Mouse (Mus musculus) Patski (cell line): Measurements from ENCODE around the gene Nynrin. TPM values are rescaled to one million over a fixed set of nuclear protein-coding genes. Genes with fewer than 3 reads are reported as not detected.
A peak's percentile ranks its signal among the peaks of the same experiment; 100 is the strongest.

Experiments
- ATAC-seq: fragments of 100-300 bp; one replicate; pipeline ENCODE4 v1.8.0; 2021
- CTCF ChIA-PET: fragments of 350-600 bp; sonication (Branson Sonifier 250); formaldehyde crosslinking; loops from one replicate; lab custom pipeline; 2022; ENCODE audit warnings: inconsistent platforms; lab: Charles Lee
- POLR2A ChIA-PET: fragments of 350-600 bp; sonication (Branson Sonifier 250); formaldehyde crosslinking; loops from one replicate; lab custom pipeline; 2022; ENCODE audit warnings: antibody characterized with exemption, inconsistent platforms; lab: Charles Lee
- DNase-seq: peaks from one replicate; pipeline ENCODE4 v3.0.0-alpha.2; 2011; ENCODE audit warnings: low read depth, low spot score
- H3K27me3 ChIP-seq: fragments of 371-371 bp; one replicate; pipeline ENCODE4 v1.5.1; 2021
- CTCF ChIP-seq: fragments of 100-300 bp; IDR thresholded peaks from one replicate; pipeline ENCODE4 v1.5.1; 2021
- in situ Hi-C: fragments of 300-500 bp; cut with MboI; formaldehyde crosslinking; loops from 3 replicates; pipeline ENCODE4 v1.11.1; 2018; ENCODE audit warnings: low pct_unique_long_range_greater_than_20kb, mixed read lengths
- polyA plus RNA-seq: library from polyadenylated mRNA; unstranded; gene quantifications from one replicate; pipeline ENCODE4 v1.2.3, GENCODE M21; 2021

Gene Nynrin
- polyA plus RNA-seq, 1 experiment from 2014 or later = not detected

DNA sequence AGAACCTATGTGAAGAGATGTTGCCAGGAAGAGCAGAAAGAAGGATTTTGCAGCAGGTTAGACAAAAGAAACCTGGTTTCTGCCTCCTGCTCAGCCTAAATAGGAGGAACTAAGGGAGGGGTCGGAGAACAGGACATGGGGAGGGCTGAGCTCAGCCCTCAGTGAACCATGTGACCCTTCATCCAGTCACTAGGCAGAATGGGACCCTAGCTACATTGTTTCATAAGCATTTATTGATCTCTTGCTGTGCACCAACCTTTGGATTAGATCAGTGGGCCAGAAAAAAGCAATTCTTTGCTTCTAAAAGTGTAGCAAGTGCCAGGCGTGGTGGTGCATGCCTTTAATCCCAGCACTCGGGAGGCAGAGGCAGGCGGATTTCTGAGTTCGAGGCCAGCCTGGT, 15.5 kb upstream of the Nynrin start:
- POLR2A ChIA-PET = no interaction called here
- no peak for DNase-seq
- H3K27me3 ChIP-seq = peaks cover 3% of the 10 kb centered on the region
- TF ChIP-seq CTCF = no peak
- no peak for ATAC-seq
- CTCF ChIA-PET = interaction anchor here (1.1 kb wide), 1 partner anchor 16 kb away, joined by 4 read pairs; the partner anchor contains the start of gene Nfatc4
- in situ Hi-C loops = no loop called here

DNA sequence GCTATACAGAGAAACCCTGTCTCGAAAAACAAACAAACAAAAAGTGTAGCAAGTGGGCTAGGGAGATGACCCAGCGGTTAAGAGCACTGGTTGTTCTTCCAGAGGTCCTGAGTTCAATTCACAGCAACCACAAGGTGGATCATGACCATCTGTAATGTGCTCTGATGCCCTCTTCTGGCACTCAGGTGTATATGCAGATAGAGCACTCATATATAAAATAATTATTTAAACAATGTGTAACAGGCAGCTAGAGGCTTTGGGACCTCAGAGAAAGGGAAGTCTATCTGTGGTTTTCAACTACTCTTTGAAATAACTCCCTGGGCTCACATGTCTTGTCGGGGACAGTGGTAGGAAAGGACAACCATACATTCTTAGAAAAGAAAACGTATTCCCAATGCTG, 15.1 kb upstream of the Nynrin start:
- ATAC-seq (no peak), DNase-seq (no peak)
- ChIA-PET CTCF (no interaction called here), POLR2A (no interaction called here)
- H3K27me3 ChIP-seq = peaks cover 3% of the 10 kb centered on the region
- TF ChIP-seq CTCF = no peak
- in situ Hi-C loops = no loop called here

DNA sequence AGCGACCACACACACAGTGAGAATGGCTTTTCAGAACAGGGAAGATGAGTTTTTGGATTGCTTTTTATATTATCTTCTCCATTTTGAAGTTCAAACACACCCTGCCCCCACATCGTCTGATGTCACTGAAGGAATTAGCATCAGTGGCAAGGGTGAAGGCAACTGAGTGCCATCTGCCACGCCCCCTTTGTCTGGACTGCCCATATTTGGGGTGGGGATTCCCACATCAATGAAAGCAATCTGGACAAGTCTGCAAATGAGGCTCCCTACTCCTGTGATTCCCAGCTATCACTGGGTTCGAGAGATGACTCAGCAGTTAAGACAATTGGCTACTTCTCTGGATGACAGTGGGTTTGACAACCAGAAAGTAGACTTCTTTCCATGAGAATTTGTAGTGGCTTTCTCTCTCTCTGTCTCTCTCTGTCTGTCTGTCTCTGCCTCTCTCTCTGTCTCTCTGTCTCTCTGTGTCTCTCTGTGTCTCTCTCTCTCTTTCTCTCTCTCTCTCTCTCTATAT, 12.9 kb upstream of the Nynrin start:
- ChIA-PET CTCF (no interaction called here), POLR2A (no interaction called here)
- ATAC-seq (no peak), DNase-seq (no peak)
- in situ Hi-C loops = no loop called here
- TF ChIP-seq CTCF = no peak
- H3K27me3 ChIP-seq = peaks cover 16% of the 10 kb centered on the region

DNA sequence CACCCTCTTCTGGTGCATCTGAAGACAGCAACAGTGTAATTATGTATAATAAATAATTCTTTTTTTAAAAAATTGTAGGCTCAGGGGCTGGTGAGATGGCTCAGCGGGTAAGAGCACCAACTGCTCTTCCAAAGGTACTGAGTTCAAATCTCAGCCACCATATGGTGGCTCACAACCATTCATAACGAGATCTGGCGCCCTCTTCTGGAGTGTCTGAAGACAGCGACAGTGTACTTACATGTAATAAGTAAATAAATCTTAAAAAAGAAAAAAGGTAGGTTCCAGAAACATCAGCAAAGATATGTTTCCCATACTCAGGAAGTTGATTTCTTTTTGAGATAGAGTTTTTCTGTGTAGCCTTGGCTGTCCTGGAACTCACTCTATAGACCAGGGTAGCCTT, 11.0 kb upstream of the Nynrin start:
- in situ Hi-C loops = no loop called here
- CTCF ChIA-PET = no interaction called here
- ATAC-seq (no peak), DNase-seq (no peak)
- H3K27me3 ChIP-seq = peaks cover 23% of the 10 kb centered on the region
- POLR2A ChIA-PET = interaction anchor here (0.9 kb wide), 1 partner anchor 20 kb away, joined by 3 read pairs; the partner anchor contains the start of gene Nfatc4
- TF ChIP-seq CTCF = peak; percentile 32

DNA sequence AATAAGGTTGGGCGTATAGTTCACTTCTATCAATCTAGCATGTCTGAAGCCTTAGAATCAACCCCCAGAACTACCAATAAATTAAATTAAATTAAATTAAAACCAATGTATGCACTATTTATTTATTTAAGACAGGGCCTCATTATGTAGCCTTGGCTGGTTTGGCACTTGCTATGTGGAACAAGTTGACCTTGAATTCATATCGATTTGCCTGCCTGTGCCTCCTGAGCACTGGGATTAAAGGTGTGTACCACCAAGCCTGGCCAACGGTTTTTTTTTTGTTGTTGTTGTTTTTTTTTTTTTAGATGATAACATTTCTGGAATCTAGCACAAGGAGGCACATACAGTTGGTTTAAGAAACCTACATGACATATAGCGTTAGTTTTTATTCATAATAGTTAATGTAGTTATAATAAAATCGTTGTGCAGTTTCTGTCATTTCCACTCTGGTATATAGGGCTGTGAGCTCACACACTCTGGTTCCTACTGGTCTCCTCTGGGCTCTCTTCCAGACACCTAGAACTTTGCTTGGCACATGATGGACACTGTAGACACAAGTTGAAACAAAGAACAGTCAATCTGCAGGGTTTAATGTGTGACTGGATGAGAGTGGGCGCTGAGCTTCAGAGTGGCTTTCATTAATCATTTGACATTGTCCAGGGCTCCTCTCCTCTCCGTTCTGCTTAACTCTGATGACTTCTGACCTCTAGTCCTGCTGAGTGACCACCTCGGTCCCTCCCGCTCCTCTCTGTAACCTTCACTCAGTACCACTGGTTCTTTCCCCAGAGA, 8.1 kb upstream of the Nynrin start:
- ATAC-seq = no peak
- in situ Hi-C loops = no loop called here
- no peak for TF ChIP-seq CTCF
- ChIA-PET CTCF (no interaction called here), POLR2A (interaction anchor here (0.7 kb wide), 1 partner anchor 9 kb away, joined by 3 read pairs; no protein-coding TSS in a partner anchor)
- peaks cover 24% of the 10 kb centered on the region for H3K27me3 ChIP-seq
- DNase-seq = no peak

DNA sequence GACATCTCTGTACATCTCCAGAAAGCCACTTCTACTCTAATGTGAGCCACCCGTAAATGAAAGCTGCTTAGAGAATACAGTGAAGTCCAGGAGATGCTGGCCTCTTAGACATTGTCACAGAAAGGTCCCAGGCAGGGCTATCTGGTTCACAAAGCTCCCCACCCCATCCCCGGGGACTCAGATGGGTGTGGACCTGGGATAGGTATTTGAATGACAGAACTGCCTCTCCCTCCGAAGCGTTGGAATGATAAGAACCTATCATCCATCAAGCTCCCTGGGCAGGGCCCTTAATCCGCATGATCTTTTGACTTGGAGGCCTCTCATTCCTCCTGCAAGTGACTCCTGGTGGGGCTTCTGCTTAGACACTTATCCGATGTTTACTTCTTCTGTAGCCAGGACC, 2.9 kb upstream of the Nynrin start:
- no peak for TF ChIP-seq CTCF
- in situ Hi-C loops = no loop called here
- peaks cover 36% of the 10 kb centered on the region for H3K27me3 ChIP-seq
- ChIA-PET POLR2A (no interaction called here), CTCF (interaction anchor here (1.7 kb wide), 1 partner anchor 13 kb away, joined by 5 read pairs; no protein-coding TSS in a partner anchor)
- ATAC-seq (no peak), DNase-seq (no peak)

DNA sequence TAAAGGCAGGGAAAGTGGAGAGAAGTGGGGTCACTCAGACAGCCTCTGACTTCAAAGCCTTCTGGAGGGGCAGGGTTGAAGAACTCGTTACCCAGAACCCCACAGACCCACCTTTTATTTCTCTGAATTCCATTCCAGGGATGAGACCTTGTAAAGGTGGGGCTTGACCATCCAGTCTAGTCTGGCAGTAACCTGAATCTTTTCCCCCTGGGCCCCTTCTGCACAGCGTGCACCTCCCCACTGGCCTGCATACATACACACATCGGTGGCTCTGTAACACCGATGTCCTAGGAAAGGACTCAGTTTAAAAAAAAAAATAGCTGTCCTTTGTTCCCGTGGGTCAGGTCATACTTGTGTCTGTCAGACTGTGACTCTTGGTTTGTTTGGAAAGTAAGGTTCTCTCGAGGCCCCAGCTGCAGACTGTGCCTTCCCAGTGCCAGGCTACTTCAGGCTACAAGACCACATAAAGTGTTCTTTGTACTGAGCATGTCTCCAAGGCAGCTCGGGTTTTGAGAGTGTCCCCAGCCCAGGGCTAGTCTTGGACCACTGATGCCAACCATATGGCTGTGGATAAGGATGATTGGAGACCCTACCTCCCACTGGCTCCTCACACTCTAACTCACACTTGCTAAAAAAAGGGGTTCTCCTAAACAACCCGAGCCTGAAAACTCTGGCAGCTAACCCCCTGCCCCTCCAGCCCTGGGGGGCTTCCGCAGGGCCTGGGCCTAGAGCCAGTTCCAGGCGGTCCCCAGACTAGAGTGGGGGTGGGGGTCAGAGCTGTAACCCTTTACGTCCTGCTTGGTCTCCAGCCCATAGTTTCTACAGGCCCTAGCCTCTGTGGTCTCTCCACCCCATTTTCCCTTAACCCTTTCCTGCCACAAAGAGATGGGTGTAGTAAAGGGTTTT, 911 bp upstream of the Nynrin start:
- DNase-seq (no peak), ATAC-seq (no peak)
- ChIA-PET CTCF (no interaction called here), POLR2A (no interaction called here)
- in situ Hi-C loops = no loop called here
- peaks cover 40% of the 10 kb centered on the region for H3K27me3 ChIP-seq
- no peak for TF ChIP-seq CTCF

DNA sequence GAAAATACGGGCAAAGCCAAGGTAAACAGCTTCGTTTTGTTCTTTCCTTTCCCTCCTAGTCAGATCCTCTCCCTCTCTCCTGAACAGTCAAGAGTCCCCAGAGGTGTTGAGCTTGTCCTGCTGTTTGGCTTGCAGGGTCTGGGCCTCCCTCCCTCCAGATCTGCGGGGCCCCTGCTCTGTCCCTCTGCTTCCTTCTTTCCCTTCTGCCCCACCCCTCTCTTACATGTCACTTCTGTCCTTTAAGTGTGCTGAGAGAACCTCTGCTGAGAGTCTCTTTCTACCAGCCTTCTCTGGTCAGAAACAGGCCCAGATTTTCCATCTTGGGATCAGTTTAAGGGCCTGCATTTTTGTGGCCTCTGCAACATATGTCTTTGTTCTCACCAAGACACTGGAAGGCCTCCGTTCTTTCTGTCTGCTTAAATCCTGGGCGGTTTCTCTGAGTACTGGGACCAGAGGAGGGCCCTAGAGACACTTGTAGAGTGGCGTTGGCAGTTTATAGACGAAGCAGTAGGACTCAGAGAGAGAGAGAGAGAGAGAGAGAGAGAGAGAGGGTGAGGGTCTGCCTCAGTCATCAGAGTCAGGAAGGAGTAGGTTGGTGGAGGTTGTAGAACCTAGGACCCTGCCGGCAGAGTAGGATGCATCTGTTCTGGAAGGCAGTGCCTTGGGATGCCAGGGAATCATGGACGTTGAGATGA, 743 bp downstream of the Nynrin start:
- TF ChIP-seq CTCF = no peak
- in situ Hi-C loops = no loop called here
- POLR2A ChIA-PET = no interaction called here
- CTCF ChIA-PET = interaction anchor here (1.2 kb wide), 1 partner anchor 9 kb away, joined by 5 read pairs; no protein-coding TSS in a partner anchor
- DNase-seq = no peak
- H3K27me3 ChIP-seq = peaks cover 52% of the 10 kb centered on the region
- no peak for ATAC-seq

DNA sequence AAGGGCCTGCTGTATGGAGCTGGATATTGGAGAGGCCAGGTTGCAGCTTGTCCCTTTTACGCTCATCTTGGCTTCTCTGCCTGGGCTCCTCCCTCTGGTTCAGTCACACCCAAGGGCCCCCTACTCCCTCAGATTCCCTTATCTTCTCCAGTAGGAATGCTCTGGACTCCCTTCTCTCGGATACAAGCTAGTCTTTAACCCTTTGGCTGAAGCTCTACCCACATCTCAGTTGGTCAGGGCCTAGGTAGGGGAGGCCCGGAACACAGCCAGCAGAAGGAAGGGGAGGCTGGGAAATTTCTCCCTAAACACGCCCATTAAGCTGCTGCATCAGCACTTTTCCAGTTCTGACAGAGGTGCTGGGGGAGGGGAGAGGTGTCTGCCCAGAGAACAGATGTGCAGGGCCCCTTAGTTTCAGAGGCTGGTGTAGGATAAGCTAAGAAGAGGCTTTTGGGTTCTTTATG, 1.3 kb downstream of the Nynrin start:
- peaks cover 56% of the 10 kb centered on the region for H3K27me3 ChIP-seq
- CTCF ChIA-PET = interaction anchor here (1.2 kb wide), 1 partner anchor 9 kb away, joined by 5 read pairs; no protein-coding TSS in a partner anchor
- TF ChIP-seq CTCF = no peak
- DNase-seq (no peak), ATAC-seq (no peak)
- POLR2A ChIA-PET = no interaction called here
- in situ Hi-C loops = no loop called here

DNA sequence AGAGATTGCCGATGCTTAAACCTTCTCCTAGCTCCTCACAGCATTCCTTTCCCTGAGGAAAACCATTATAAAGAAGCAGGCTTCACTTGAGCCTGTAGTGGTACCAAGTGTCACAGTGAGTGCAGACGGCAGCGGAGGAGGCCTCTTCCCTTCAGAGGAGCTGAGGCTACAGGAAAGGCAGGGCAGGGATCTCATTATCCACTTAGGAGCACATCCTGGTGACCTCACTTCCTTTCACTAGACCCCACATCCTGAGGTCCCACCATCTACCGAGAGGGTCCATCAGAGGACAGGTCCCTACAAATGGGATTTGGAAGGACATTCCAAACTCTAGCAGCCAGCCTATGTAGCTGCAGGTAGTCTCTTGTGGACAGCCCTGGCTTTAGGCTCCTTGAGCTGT, 3.8 kb downstream of the Nynrin start:
- DNase-seq (no peak), ATAC-seq (no peak)
- ChIA-PET POLR2A (no interaction called here), CTCF (no interaction called here)
- no peak for TF ChIP-seq CTCF
- in situ Hi-C loops = no loop called here
- H3K27me3 ChIP-seq = peaks cover 69% of the 10 kb centered on the region
